Mouse (Mus musculus): Measurements from ENCODE around the gene Ovca2. TPM values are rescaled to one million over a fixed set of nuclear protein-coding genes. Genes with fewer than 3 reads are reported as not detected.
A peak's percentile ranks its signal among the peaks of the same experiment; 100 is the strongest.

The Ovca2 gene
- 18.4 and 20.6 TPM in 2 replicates for polyA plus RNA-seq (2021; fragmentation: Nextera tagmentation)
- long read RNA-seq, experiment 1, transcript Ovca2-201 (2 exons, 2,670 nt) = major isoform, 34 of 36 reads
- long read RNA-seq, experiment 1, partial matches to known transcripts = 0 of 36 reads
- long read RNA-seq, experiment 1, other reads (novel, unspliced or antisense) = 0 of 36 reads
- long read RNA-seq, experiment 2, transcript Ovca2-201 (2 exons, 2,670 nt) = major isoform, 35 of 38 reads
- long read RNA-seq, experiment 2, partial matches to known transcripts = 0 of 38 reads
- long read RNA-seq, experiment 2, other reads (novel, unspliced or antisense) = 2 of 38 reads

DNA sequence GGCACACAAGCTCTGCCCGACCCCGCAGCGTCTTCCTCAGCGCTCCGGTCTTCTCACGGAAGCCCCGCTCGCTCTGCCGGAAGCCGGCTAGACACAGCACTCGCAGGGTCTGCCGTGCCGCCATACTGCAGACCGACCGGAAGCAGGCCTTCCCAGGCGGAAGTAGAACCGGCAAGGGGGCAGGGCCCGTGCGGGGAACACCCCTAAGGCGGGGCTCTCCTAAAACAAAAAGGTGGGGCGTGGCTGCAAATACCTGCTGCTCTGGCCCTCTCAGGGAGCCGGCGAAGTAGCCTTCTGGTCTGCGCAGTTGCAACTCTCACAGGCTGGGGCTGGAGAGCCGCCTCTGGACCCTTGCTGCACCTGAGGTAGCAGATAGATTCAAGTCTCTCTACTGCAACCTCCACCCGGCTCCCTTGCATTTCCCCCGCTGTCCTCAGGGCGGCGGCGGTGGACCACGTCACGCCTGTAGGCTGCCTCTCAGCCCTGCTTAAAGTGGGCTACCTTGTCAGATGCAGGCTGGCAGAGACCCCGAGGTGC, at the start of gene Ovca2:
Gene Ovca2, minus strand, starts transcription at position 164 of the 537 bp plus-strand sequence.

DNA sequence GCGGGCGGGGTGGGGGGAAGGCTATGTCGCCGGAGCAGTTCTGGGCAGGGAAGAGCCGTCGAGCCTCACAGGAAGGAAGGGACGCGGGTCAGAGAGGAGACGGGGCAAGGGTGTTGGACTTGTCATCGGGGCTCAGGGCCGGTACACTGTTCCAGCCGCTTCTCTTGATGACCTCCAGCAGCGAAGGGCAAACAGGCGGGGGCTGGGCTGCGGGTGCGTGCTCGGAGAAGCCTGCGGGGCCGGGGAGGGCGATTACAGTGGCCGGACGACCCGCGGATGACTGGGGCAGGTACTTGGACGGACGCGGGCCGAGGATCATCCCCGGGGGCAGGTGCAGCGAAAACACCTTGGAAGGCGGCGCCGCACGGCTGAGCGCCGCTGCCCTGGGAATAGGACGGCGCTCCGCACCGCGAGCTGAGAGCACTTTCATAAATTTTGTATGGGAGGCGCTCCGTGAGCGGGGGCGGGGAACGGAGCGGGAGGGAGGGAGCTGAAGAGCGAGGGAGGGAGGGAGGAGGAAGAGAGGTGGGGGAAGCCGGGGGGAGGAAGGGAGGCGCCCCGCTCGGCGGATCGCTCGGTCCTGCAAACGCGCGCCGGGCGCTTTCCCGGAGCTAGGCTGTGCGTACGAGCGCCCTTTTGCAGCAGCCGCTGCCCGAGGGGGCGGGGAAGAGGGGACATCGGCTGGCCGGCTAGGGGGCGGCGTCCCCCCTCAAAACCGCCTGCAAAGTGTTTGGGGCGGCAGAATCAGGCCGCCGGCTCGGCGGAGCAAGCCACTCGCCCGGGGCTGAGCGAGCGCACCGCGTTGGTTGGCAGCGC, 14.8 kb upstream of the Ovca2 start, which contains the start of gene Rtn4rl1:
Gene Rtn4rl1, plus strand, starts transcription at position 528 of the 816 bp plus-strand sequence.

DNA sequence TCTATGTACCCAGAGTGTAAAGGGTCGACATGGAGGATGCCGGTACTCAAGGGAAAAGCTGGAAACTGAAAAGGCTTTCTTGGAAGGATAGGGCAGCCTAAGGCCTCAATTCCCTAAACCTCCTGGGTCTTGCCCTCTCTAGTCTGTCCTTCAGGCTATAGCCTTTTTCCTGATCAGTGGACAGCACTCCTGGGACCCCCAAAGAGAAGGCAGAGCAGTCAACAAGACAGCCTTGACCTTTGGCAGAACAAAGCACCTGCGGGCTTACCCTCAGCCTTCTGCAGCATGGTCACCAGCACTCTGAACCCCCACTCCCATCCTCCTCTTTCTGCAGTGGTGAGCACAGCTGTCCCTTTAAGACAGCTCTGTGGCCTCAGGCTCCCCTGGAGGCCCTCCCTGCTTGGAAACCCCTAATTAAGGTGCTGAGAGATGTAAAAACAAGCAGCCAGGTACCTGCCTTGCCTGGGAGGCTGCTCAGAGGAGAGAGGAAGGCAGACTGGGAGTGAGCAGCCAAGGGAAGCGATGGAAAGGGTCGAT, 12.3 kb upstream of the Ovca2 start, which contains the start of gene Dph1:
Gene Dph1, minus strand, starts transcription at position 337 of the 537 bp plus-strand sequence.

DNA sequence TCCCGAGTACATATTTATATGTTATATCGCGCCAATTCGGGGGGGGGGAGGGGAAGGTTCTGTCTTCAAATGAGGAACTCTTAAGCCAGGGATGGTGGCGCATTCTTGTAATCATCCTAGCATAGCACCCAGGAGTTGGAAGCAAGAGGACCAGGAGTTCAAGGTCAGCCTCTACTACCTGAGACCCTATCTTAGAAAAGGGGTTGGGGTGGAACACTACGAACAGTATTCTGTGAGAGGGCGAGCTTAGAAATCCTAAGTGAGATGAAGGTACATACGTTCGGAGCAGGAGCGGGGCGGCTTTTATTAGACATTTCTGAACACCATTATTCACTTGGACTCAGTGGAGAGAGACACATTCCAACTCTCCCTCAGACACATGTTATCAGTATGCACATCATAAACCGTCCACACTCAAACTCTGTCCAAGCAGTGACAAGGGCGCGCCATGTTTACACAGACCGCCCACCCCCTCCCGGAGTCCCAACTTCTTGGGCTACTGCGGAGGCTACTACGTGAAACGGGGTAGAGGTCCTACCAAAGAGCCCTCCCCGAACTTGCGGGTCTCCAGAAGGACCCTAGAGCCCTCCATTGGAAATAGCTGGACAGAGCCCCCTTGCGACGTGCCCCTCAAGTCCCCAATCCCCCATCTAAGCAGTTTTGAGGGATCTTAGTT, 9.1 kb downstream of the Ovca2 start, which contains the start of gene Hic1:
Gene Hic1, minus strand, starts transcription at position 115 of the 676 bp plus-strand sequence.

Small RNA genes lying within 50 kb of the gene (microRNA-seq; reads per million reads assigned to microRNA genes)
- 15,813 reads per million, percentile 98 among the genes with 10 or more reads in this experiment for gene Mir132
- gene Mir212 = 663 reads per million, percentile 78 among the genes with 10 or more reads in this experiment

Other genes with a start within 250 kb of the Ovca2 start
- 0.39 and 0.54 TPM in 2 replicates for gene Hic1, start 9.3 kb downstream of the Ovca2 start, polyA plus RNA-seq (2021; fragmentation: Nextera tagmentation)
- gene Dph1, start 12.4 kb upstream of the Ovca2 start, polyA plus RNA-seq (2021; fragmentation: Nextera tagmentation) = 17.7 and 18.5 TPM in 2 replicates
- 30.8 and 31.3 TPM in 2 replicates for gene Rtn4rl1, start 14.9 kb upstream of the Ovca2 start, polyA plus RNA-seq (2021; fragmentation: Nextera tagmentation)
- gene Rpa1, start 169.5 kb upstream of the Ovca2 start, polyA plus RNA-seq (2021; fragmentation: Nextera tagmentation) = 35.7 and 45.7 TPM in 2 replicates
- 11.1 and 14.0 TPM in 2 replicates for gene Smyd4, start 169.6 kb upstream of the Ovca2 start, polyA plus RNA-seq (2021; fragmentation: Nextera tagmentation)
- gene Serpinf1, start 243.9 kb upstream of the Ovca2 start, polyA plus RNA-seq (2021; fragmentation: Nextera tagmentation) = 9.7 and 15.3 TPM in 2 replicates